Mouse (Mus musculus) MEL (cell line): ENCODE data around the gene Habp2. TPM values are rescaled to one million over a fixed set of nuclear protein-coding genes. Genes with fewer than 3 reads are reported as not detected.

Experiments used
- DNase-seq: peaks from one replicate; pipeline ENCODE4 v3.0.0; 2011; ENCODE audit warnings: low read depth, low spot score
- H3K27ac ChIP-seq: 2 replicates; pipeline ENCODE4 v1.5.1; 2012; ENCODE audit warnings: low read depth, mild to moderate bottlenecking, control low read depth, low read length, moderate library complexity; ENCODE audit not compliant: control insufficient read depth
- H3K27me3 ChIP-seq, 2 experiments: fragments of 150-350 bp in 1 of 2; sonication (generic) in 1 of 2; 2 replicates each; pipeline ENCODE4 v1.6.1; 2012; ENCODE audit warnings: low read length in 2 of 2, mild to moderate bottlenecking in 2 of 2, improper control_type of control experiment in 1 of 2, moderate library complexity in 1 of 2; ENCODE audit not compliant: insufficient read depth in 2 of 2, control insufficient read depth in 1 of 2
- H3K36me3 ChIP-seq, 2 experiments: 2 replicates each; pipeline ENCODE4 v1.6.1; 2012 to 2014; ENCODE audit warnings: low read length in 2 of 2, improper control_type of control experiment in 1 of 2, inconsistent platforms in 1 of 2, mild to moderate bottlenecking in 1 of 2; ENCODE audit not compliant: insufficient read depth in 2 of 2, control insufficient read depth in 1 of 2
- H3K4me1 ChIP-seq, 2 experiments: fragments of 150-350 bp in 1 of 2; sonication (generic) in 1 of 2; 2 replicates each; pipeline ENCODE4 v1.6.1; 2012; ENCODE audit warnings: low read length in 2 of 2, improper control_type of control experiment in 1 of 2, mild to moderate bottlenecking in 1 of 2; ENCODE audit not compliant: insufficient read depth in 2 of 2, control insufficient read depth in 1 of 2
- H3K4me3 ChIP-seq, 2 experiments: fragments of 150-350 bp in 1 of 2; sonication (generic) in 1 of 2; 2 replicates each; pipeline ENCODE4 v1.5.1; 2012; ENCODE audit warnings: low read depth in 2 of 2, low read length in 2 of 2, mild to moderate bottlenecking in 2 of 2, moderate library complexity in 2 of 2, control low read depth in 1 of 2, improper control_type of control experiment in 1 of 2; ENCODE audit not compliant: control insufficient read depth in 1 of 2, insufficient read depth in 1 of 2
- H3K79me2 ChIP-seq: 2 replicates; pipeline ENCODE4 v1.6.1; 2012; ENCODE audit warnings: mild to moderate bottlenecking, low read length, moderate library complexity; ENCODE audit not compliant: control insufficient read depth, poor library complexity, insufficient read depth
- H3K9ac ChIP-seq: 2 replicates; pipeline ENCODE4 v1.6.1; 2012; ENCODE audit warnings: low read depth, mild to moderate bottlenecking, control low read depth, low read length, moderate library complexity; ENCODE audit not compliant: control insufficient read depth, poor library complexity, severe bottlenecking
- H3K9me3 ChIP-seq: fragments of 150-350 bp; sonication (generic); replicated peaks from 2 replicates; pipeline ENCODE4 v1.6.1; 2012; ENCODE audit warnings: mild to moderate bottlenecking, low read length, improper control_type of control experiment, moderate library complexity; ENCODE audit not compliant: insufficient read depth
- BHLHE40 ChIP-seq: IDR thresholded peaks from 2 replicates; pipeline ENCODE4 v1.6.1; 2012; ENCODE audit warnings: low read depth, mild to moderate bottlenecking, inconsistent platforms, low read length, improper control_type of control experiment, borderline replicate concordance
- CHD2 ChIP-seq: IDR thresholded peaks from 2 replicates; pipeline ENCODE4 v1.6.1; 2011; ENCODE audit warnings: low read length, improper control_type of control experiment
- CTCF ChIP-seq, 3 experiments: IDR thresholded peaks in 2 of 3; conservative IDR thresholded peaks in 1 of 3; 2 replicates each; pipeline ENCODE4 v1.5.1; 2011 to 2012; ENCODE audit warnings: low read length in 3 of 3, low read depth in 2 of 3, mild to moderate bottlenecking in 2 of 3, improper control_type of control experiment in 1 of 3, inconsistent platforms in 1 of 3, mixed read lengths in 1 of 3, moderate library complexity in 1 of 3; ENCODE audit not compliant: control insufficient read depth in 1 of 3, insufficient read depth in 1 of 3, poor library complexity in 1 of 3, severe bottlenecking in 1 of 3
- ELF1 ChIP-seq: IDR thresholded peaks from 2 replicates; pipeline ENCODE4 v1.6.1; 2014; ENCODE audit warnings: low read depth, mild to moderate bottlenecking, inconsistent platforms, low read length, improper control_type of control experiment, moderate library complexity
- EP300 ChIP-seq, 2 experiments: IDR thresholded peaks; 2 replicates each; pipeline ENCODE4 v1.6.1; 2011; ENCODE audit warnings: improper control_type of control experiment in 2 of 2, low read length in 2 of 2, low read depth in 1 of 2, mild to moderate bottlenecking in 1 of 2
- ETS1 ChIP-seq: IDR thresholded peaks from 2 replicates; pipeline ENCODE4 v1.6.1; 2012; ENCODE audit warnings: low read depth, mild to moderate bottlenecking, inconsistent platforms, low read length, improper control_type of control experiment, moderate library complexity
- GABPA ChIP-seq: IDR thresholded peaks from 2 replicates; pipeline ENCODE4 v1.6.1; 2012; ENCODE audit warnings: low read depth, mild to moderate bottlenecking, inconsistent platforms, low read length, improper control_type of control experiment, moderate library complexity
- GATA1 ChIP-seq: IDR thresholded peaks from 2 replicates; pipeline ENCODE4 v1.6.1; 2011; ENCODE audit warnings: low read depth, low read length, improper control_type of control experiment
- JUND ChIP-seq: IDR thresholded peaks from 2 replicates; pipeline ENCODE4 v1.6.1; 2011; ENCODE audit warnings: low read depth, mild to moderate bottlenecking, improper control_type of control experiment, low read length
- MXI1 ChIP-seq: IDR thresholded peaks from 2 replicates; pipeline ENCODE4 v1.6.1; 2011; ENCODE audit warnings: mild to moderate bottlenecking, low read depth, low read length, improper control_type of control experiment
- POLR2AphosphoS5 ChIP-seq: IDR thresholded peaks from 2 replicates; pipeline ENCODE4 v1.6.1; 2012; ENCODE audit warnings: low read depth, borderline replicate concordance, mild to moderate bottlenecking, inconsistent platforms, low read length, moderate library complexity, mixed read lengths
- TBP ChIP-seq: IDR thresholded peaks from 2 replicates; pipeline ENCODE4 v1.8.0; 2011; ENCODE audit warnings: low read depth, low read length, improper control_type of control experiment
- UBTF ChIP-seq: IDR thresholded peaks from 2 replicates; pipeline ENCODE4 v1.6.1; 2012; ENCODE audit warnings: low read depth, mild to moderate bottlenecking, inconsistent platforms, low read length, improper control_type of control experiment, moderate library complexity, borderline replicate concordance; ENCODE audit not compliant: insufficient read depth
- polyA plus RNA-seq, 2 experiments: library from polyadenylated mRNA; stranded (reverse) in 1 of 2; unstranded in 1 of 2; fragments of >175 nt in 1 of 2; fragments of >200 nt in 1 of 2; gene quantifications; 2 replicates each; pipeline versions ENCODE4 v1.2.1 to v1.2.4; 2012; ENCODE audit warnings: low replicate concordance in 2 of 2, low read depth in 1 of 2; ENCODE audit not compliant: insufficient read length in 2 of 2, insufficient read depth in 1 of 2, missing spikeins in 1 of 2
- total RNA-seq: library from RNA; depleted of rRNA; stranded (reverse); fragments of 300-350 nt; gene quantifications from 2 replicates; pipeline ENCODE4 v1.2.3, GENCODE M21; 2012

Habp2 gene
- total and polyA plus RNA-seq, 3 experiments: not detected

GRCm38 (mm10) chr19:56366168-56366567, 79.2 kb downstream of the Habp2 start:
- TF ChIP-seq GABPA: no peak
- TF ChIP-seq, all 39 proteins: peak for 0
- Histone ChIP-seq H3K9me3 (no peaks in the 10 kb centered on the region), H3K4me1 (no peaks in the 10 kb centered on the region), H3K27ac (no peak overlapping the region), H3K4me3 (no peak overlapping the region), H3K79me2 (no peaks in the 10 kb centered on the region), H3K36me3 (no peaks in the 10 kb centered on the region), H3K9ac (no peak overlapping the region), H3K27me3 (peaks cover 0 to 6% of the 10 kb centered on the region in 2 experiments; a peak in 1 of 4 replicates)
- no peak for DNase-seq

GRCm38 (mm10) chr19:56366625-56367024, 79.7 kb downstream of the Habp2 start:
- DNase-seq: no peak
- no peak overlapping the region for H3K4me3 ChIP-seq
- H3K27ac ChIP-seq: no peak overlapping the region
- no peak overlapping the region for H3K9ac ChIP-seq
- TF ChIP-seq POLR2AphosphoS5 (no peak), EP300 (IDR thresholded peaks at IDR 0.05; ENCODE audit: low read depth in 1 of 2, low read length in 2 of 2) (no peak), UBTF (no peak), GATA1 (no peak), CHD2 (no peak), ELF1 (no peak), MXI1 (no peak), BHLHE40 (no peak), ETS1 (no peak), CTCF (IDR thresholded peaks at IDR 0.05 in 2 of 3, conservative IDR thresholded peaks at IDR 0.05 in 1 of 3; ENCODE audit: control insufficient read depth in 1 of 3, insufficient read depth in 1 of 3, low read depth in 2 of 3, low read length in 3 of 3, poor library complexity in 1 of 3, severe bottlenecking in 1 of 3) (no peak), JUND (no peak)
- TF ChIP-seq, all 39 proteins: peak for 0
- H3K4me1 ChIP-seq: no peaks in the 10 kb centered on the region
- no peaks in the 10 kb centered on the region for H3K9me3 ChIP-seq
- peaks cover 0 to 6% of the 10 kb centered on the region in 2 experiments; a peak in 1 of 4 replicates for H3K27me3 ChIP-seq
- H3K36me3 ChIP-seq: no peaks in the 10 kb centered on the region
- H3K79me2 ChIP-seq: no peaks in the 10 kb centered on the region

GRCm38 (mm10) chr19:56367778-56368177, 80.8 kb downstream of the Habp2 start:
- TF ChIP-seq TBP: no peak
- Histone ChIP-seq H3K4me3 (no peak overlapping the region), H3K36me3 (no peaks in the 10 kb centered on the region), H3K9me3 (no peaks in the 10 kb centered on the region), H3K27ac (no peak overlapping the region), H3K4me1 (no peaks in the 10 kb centered on the region), H3K9ac (no peak overlapping the region), H3K79me2 (no peaks in the 10 kb centered on the region), H3K27me3 (peaks cover 0 to 6% of the 10 kb centered on the region in 2 experiments; a peak in 1 of 4 replicates)
- DNase-seq: no peak
